Mouse (Mus musculus) brain, embryonic 14.5 days (tissue): ENCODE measurements around the gene Ankrd12.

Experiments
- CTCF ChIP-seq: fragments of 200-500 bp; IDR thresholded peaks from 2 replicates; pipeline ENCODE4 v1.5.1; 2012; ENCODE audit warnings: inconsistent platforms, mild to moderate bottlenecking, moderate library complexity, borderline replicate concordance; ENCODE audit not compliant: insufficient read depth, insufficient read length; ENCODE audit errors: extremely low read depth
- POLR2A ChIP-seq: fragments of 200-500 bp; IDR thresholded peaks from 2 replicates; pipeline ENCODE4 v1.6.1; 2012; ENCODE audit warnings: mild to moderate bottlenecking, inconsistent platforms, borderline replicate concordance; ENCODE audit not compliant: poor library complexity, insufficient read depth, insufficient read length, severe bottlenecking; ENCODE audit errors: extremely low read depth

DNA sequence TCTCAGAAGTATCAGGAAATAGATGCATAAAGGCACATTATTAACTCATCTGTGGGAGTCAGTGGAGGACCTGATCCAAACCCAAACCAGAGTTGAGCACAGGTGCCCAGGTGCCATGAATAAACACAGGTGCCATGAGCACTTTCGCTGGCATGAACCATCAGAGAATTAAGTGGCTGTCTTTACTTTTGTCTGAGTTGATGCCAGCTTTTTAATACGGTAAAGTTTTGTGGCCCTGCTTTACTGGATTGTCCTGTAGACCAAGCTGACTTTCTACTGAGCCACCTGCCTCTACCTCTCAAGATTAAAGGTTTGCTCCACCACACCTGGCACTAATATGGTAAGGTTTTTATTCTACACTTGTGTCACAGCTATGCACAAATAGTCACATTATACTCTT lies 15.2 kb upstream of the Ankrd12 start:
- TF ChIP-seq POLR2A (no peak), CTCF (no peak)
